Mouse (Mus musculus): ENCODE data around the gene Tgtp2.

The Tgtp2 gene

GRCm38 (mm10) chr11:49063713-49064469 is at the start of gene Tgtp2:
Gene Tgtp2 (minus strand): TSS chr11:49064206.
- peak; percentile 47 to 58 for DNase-seq (ENCODE audit: low read depth in 2 of 2, low spot score in 2 of 2)

DNA sequence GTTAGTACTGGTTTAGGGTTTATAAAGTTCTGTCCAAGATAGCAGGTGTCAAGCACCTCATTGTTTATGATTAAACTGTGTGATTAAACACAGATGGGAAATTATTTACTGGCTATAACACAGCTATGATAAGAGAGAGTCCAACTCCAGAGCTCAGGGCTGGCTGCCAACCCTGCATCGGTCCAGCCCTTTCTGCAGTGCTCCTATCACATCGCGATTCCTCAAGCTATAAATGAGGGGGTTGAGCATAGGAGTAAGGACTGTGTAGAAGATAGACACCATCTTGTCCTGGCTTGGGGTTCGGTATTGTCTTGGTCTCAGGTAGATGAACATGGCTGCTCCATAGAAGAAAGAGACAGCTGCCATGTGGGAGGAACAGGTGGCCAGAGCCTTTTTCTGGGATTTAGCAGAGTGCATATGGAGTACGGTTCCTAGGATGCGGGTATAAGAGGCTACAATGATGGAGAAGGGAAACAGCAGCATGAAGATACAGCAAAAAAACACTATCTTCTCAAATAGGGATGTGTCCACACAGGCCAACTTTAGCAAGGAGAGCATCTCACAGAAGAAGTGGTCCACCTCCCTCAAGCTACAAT is 48.7 kb upstream of the Tgtp2 start:
- DNase-seq (ENCODE audit: low read depth in 2 of 2, low spot score in 2 of 2): no peak

GRCm38 (mm10) chr11:49111000-49111399 is 47.0 kb upstream of the Tgtp2 start:
- DNase-seq (ENCODE audit: low read depth in 2 of 2, low spot score in 2 of 2): no peak

DNA sequence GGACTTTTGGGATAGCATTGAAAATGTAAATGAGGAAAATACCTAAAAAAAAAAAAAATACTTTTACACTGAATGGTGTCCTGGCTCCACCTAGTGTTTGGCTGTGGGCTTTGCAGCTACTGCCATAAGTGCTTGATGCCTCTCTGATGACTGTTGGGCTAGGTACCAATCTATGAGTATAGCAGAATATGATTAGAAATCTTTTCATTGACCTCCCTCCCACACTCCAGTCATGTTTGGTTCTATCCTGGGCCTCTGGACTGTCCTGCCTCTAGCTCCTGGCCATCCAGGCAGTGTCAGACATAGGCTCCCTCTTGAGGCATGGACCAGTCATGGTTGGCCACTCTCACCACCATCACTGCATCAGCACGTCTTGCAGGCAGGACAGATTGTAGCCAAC is 44.8 kb upstream of the Tgtp2 start:
- DNase-seq (ENCODE audit: low read depth in 2 of 2, low spot score in 2 of 2): peak; percentile 44 to 55

DNA sequence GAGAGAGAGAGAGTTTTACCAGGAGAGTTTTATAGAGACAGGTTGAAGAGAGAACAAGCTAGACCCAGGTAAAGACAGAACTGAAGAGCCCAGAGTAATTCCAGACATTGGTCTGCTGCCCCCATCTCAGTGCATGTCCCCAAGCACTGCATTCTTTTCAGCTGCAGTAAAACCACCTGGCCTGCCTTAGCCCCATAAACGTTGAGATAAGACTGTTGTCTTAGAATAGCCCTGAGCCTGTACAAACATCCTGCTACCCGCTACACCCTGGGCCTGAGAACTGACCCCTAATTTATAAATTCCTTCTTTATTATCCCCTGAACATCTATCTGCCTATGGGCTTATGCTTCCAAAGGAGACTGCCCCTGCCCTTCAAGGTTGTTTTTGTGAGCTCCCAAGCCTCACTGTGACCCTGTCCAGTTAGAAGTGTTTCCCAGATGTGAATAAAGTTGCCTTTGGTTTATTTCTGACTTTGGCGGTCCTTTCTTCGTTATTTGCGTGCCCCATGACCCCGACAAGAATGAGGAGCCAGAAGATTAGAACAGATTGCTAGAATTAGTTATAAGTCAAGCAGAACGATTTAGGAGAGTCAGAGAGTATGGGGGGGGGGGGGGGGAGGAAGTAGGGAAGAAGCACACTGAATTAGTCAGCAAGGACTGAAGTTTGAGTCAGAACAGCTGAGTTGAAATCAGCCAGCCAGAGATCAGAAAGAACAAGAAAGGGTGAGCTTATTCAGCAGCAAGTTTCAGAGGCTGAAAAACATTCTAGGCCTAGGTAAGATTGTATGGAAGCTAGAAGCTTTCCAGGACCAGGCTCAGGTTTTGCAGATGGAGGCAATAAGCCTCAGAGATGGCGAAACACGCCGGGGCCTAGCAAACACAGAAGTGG is 43.9 kb upstream of the Tgtp2 start:
- DNase-seq (ENCODE audit: low read depth in 2 of 2, low spot score in 2 of 2): no peak

DNA sequence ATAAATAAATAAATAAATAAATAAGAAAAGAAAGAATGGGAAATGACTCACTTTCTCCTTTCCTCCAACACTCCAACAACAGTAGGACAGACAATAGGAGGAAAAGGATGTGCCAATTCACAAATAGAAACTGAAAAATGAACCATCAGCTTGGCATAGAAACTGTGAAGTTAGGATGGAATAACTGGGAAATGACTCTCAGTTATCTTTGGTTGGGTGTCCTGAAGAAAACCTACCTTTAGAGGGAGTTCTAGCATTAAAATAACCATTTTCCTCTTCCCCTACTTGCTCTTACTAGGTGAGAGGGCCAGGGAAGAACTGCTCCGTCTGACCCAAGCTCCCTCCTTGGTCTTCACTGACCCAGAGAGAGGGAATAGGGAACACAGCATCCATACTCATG is 41.7 kb upstream of the Tgtp2 start:
- no peak for DNase-seq (ENCODE audit: low read depth in 2 of 2, low spot score in 2 of 2)

- DNase-seq (ENCODE audit: low read depth in 2 of 2, low spot score in 2 of 2): peak; percentile 88 to 92
These were observed 39.2 kb upstream of the Tgtp2 start for GRCm38 (mm10) chr11:49103047-49103693.

- DNase-seq (ENCODE audit: low read depth in 2 of 2, low spot score in 2 of 2): peak; percentile 42 to 58
These were observed 37.5 kb upstream of the Tgtp2 start for GRCm38 (mm10) chr11:49101500-49101899.

- DNase-seq (ENCODE audit: low read depth in 2 of 2, low spot score in 2 of 2): no peak
These were observed 36.4 kb upstream of the Tgtp2 start for GRCm38 (mm10) chr11:49100409-49100808.

DNA sequence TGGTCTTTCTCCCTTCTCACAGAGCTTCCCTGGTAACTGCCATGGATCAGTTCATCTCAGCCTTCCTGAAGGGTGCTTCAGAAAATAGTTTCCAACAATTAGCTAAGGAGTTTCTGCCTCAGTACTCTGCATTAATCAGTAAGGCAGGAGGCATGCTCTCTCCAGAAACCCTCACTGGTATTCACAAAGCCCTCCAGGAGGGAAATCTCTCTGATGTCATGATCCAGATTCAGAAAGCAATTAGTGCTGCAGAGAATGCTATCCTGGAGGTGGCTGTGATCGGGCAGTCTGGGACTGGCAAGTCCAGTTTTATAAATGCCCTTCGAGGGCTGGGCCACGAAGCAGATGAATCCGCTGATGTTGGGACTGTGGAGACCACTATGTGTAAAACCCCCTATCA is 31.4 kb upstream of the Tgtp2 start:
- no peak for DNase-seq (ENCODE audit: low read depth in 2 of 2, low spot score in 2 of 2)

- DNase-seq (ENCODE audit: low read depth in 2 of 2, low spot score in 2 of 2): peak; percentile 55 to 61
These were observed 30.1 kb upstream of the Tgtp2 start for GRCm38 (mm10) chr11:49093861-49094660.

DNA sequence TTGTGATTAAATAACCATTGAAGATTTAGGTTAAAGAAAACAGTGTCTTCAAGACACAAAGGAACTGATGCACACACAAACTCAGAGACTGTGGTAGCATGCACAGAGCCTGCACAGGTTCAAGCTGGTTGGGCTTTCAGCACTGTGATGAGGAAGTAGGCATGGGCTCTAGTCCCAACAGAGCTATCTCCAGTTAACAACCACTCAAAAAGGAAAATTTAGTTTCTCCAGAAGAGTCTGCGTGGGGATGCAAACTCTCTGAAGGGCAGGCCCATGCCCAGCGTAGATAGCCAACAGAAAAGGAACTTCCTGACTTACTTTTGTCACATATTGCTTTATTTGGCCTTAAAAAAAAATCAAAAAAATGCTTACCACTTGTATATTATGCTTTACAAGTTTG is 28.8 kb upstream of the Tgtp2 start:
- no peak for DNase-seq (ENCODE audit: low read depth in 2 of 2, low spot score in 2 of 2)

GRCm38 (mm10) chr11:49092053-49092586 is 28.1 kb upstream of the Tgtp2 start:
- no peak for DNase-seq (ENCODE audit: low read depth in 2 of 2, low spot score in 2 of 2)

- no peak for DNase-seq (ENCODE audit: low read depth in 2 of 2, low spot score in 2 of 2)
These were observed 27.2 kb upstream of the Tgtp2 start for GRCm38 (mm10) chr11:49091171-49091570.

GRCm38 (mm10) chr11:49090551-49090950 is 26.5 kb upstream of the Tgtp2 start:
- DNase-seq (ENCODE audit: low read depth in 2 of 2, low spot score in 2 of 2): peak in 1 of 2 experiments; percentile 19

GRCm38 (mm10) chr11:49089735-49090507 is 25.9 kb upstream of the Tgtp2 start:
- no peak for DNase-seq (ENCODE audit: low read depth in 2 of 2, low spot score in 2 of 2)

GRCm38 (mm10) chr11:49088990-49089652 is 25.1 kb upstream of the Tgtp2 start:
- no peak for DNase-seq (ENCODE audit: low read depth in 2 of 2, low spot score in 2 of 2)

GRCm38 (mm10) chr11:49087830-49088616 is 24.0 kb upstream of the Tgtp2 start:
- peak in 1 of 2 experiments; percentile 18 for DNase-seq (ENCODE audit: low read depth in 2 of 2, low spot score in 2 of 2)

Measured in CD8-positive naive resting alpha-beta T cell, adult 2 months (primary cell).